Mouse (Mus musculus) heart, embryonic 16.5 days (tissue): ENCODE data around the gene B3gat3. TPM values are rescaled to one million over a fixed set of nuclear protein-coding genes. Genes with fewer than 3 reads are reported as not detected.

Experiments used
- ATAC-seq: fragments of 200-750 bp; cut with Nextera tagmentation; replicated peaks from 2 replicates; pipeline ENCODE4 v1.8.0; 2017; ENCODE audit warnings: moderate number of reproducible peaks; ENCODE audit not compliant: insufficient read depth, low FRiP score; ENCODE audit errors: extremely low read depth
- H3K27ac ChIP-seq: fragments of 300-500 bp; sonication (generic); 2 replicates; pipeline ENCODE4 v1.5.1; 2014; ENCODE audit warnings: mild to moderate bottlenecking, low read length, control low read depth, moderate library complexity
- H3K27me3 ChIP-seq: fragments of 300-500 bp; sonication (generic); 2 replicates; pipeline ENCODE4 v1.6.1; 2014; ENCODE audit warnings: low read length, mixed read lengths; ENCODE audit not compliant: control insufficient read depth, insufficient read depth
- H3K36me3 ChIP-seq: fragments of 300-500 bp; sonication (generic); 2 replicates; pipeline ENCODE4 v1.6.1; 2014; ENCODE audit not compliant: control insufficient read depth, insufficient read depth
- H3K4me1 ChIP-seq: fragments of 300-500 bp; sonication (generic); 2 replicates; pipeline ENCODE4 v1.6.1; 2014; ENCODE audit warnings: low read length, mixed read lengths; ENCODE audit not compliant: control insufficient read depth, insufficient read depth
- H3K4me2 ChIP-seq: fragments of 300-500 bp; sonication (generic); 2 replicates; pipeline ENCODE4 v1.6.1; 2014; ENCODE audit warnings: low read depth, mild to moderate bottlenecking, control low read depth, low read length
- H3K4me3 ChIP-seq: fragments of 300-500 bp; sonication (generic); 2 replicates; pipeline ENCODE4 v1.5.1; 2014; ENCODE audit warnings: mild to moderate bottlenecking, control low read depth, low read length
- H3K9ac ChIP-seq: fragments of 300-500 bp; sonication (generic); 2 replicates; pipeline ENCODE4 v1.6.1; 2014; ENCODE audit warnings: low read length, control low read depth
- H3K9me3 ChIP-seq: fragments of 300-500 bp; sonication (generic); replicated peaks from 2 replicates; pipeline ENCODE4 v1.6.1; 2016; ENCODE audit warnings: low read length; ENCODE audit not compliant: control insufficient read depth
- WGBS: fragments of 180-500 bp; shearing (Covaris S2); extraction: QIAGEN DNeasy Blood & Tissue Kit; methylation state at CpG from one replicate; pipeline ENCODE4 v1.1.7; 2014; 5-methylcytosine and 5-hydroxymethylcytosine counted together
- polyA plus RNA-seq: library from polyadenylated mRNA; unstranded; fragments of >200 nt; fragmentation: Nextera tagmentation; extraction: Ambion mirVana; gene quantifications from 2 replicates; pipeline ENCODE4 v1.2.1, GENCODE M21; 2015

Gene B3gat3
- polyA plus RNA-seq, 1 experiment from 2014 or later = 32.7 TPM

GRCm38 (mm10) chr19:8944750-8945149, 24.6 kb downstream of the B3gat3 start:
- Histone ChIP-seq H3K4me3 (peak overlapping the region; percentile 32), H3K36me3 (peaks cover 40% of the 10 kb centered on the region), H3K9me3 (no peaks in the 10 kb centered on the region), H3K27ac (peak overlapping the region; percentile 28), H3K4me1 (peaks cover 34% of the 10 kb centered on the region), H3K9ac (peak overlapping the region; percentile 44), H3K4me2 (peak overlapping the region; percentile 77), H3K27me3 (no peaks in the 10 kb centered on the region)
- ATAC-seq = no peak
- 30% methylated on average over 5 of the region's 5 CpGs for WGBS

GRCm38 (mm10) chr19:8945251-8945650, 25.1 kb downstream of the B3gat3 start:
- H3K4me2 ChIP-seq = peak overlapping the region; percentile 77
- peaks cover 42% of the 10 kb centered on the region for H3K36me3 ChIP-seq
- H3K4me1 ChIP-seq = peaks cover 34% of the 10 kb centered on the region
- peak overlapping the region; percentile 28 for H3K27ac ChIP-seq
- peak overlapping the region; percentile 44; the same call in 1 of the 2 replicates for H3K9ac ChIP-seq
- no peaks in the 10 kb centered on the region for H3K27me3 ChIP-seq
- peak overlapping the region; percentile 32 for H3K4me3 ChIP-seq
- ATAC-seq = no peak
- no peaks in the 10 kb centered on the region for H3K9me3 ChIP-seq
- WGBS = 66% methylated on average over 6 of the region's 6 CpGs

- no peak overlapping the region for H3K4me3 ChIP-seq
- no peaks in the 10 kb centered on the region for H3K27me3 ChIP-seq
- no peak overlapping the region for H3K4me2 ChIP-seq
- peaks cover 57% of the 10 kb centered on the region for H3K36me3 ChIP-seq
- no peak overlapping the region for H3K27ac ChIP-seq
- ATAC-seq = no peak
- no peak overlapping the region for H3K9ac ChIP-seq
- WGBS = 76% methylated on average over 7 of the region's 7 CpGs
- peaks cover 26% of the 10 kb centered on the region for H3K4me1 ChIP-seq
- H3K9me3 ChIP-seq = no peaks in the 10 kb centered on the region
Measured at GRCm38 (mm10) chr19:8946929-8947328, 26.8 kb downstream of the B3gat3 start.

- 93% methylated on average over 5 of the region's 5 CpGs for WGBS
- peaks cover 64% of the 10 kb centered on the region for H3K36me3 ChIP-seq
- H3K9me3 ChIP-seq = no peaks in the 10 kb centered on the region
- no peak for ATAC-seq
- no peak overlapping the region for H3K27ac ChIP-seq
- no peaks in the 10 kb centered on the region for H3K27me3 ChIP-seq
- H3K4me2 ChIP-seq = no peak overlapping the region
- no peak overlapping the region for H3K9ac ChIP-seq
- H3K4me1 ChIP-seq = peaks cover 20% of the 10 kb centered on the region
- no peak overlapping the region for H3K4me3 ChIP-seq
Measured at GRCm38 (mm10) chr19:8950190-8950589, 30.0 kb downstream of the B3gat3 start.

GRCm38 (mm10) chr19:8952241-8952640, 32.1 kb downstream of the B3gat3 start:
- ATAC-seq = no peak
- no peak overlapping the region; the same call in 1 of the 2 replicates for H3K27ac ChIP-seq
- H3K9ac ChIP-seq = no peak overlapping the region; the same call in 1 of the 2 replicates
- H3K9me3 ChIP-seq = no peaks in the 10 kb centered on the region
- no peak overlapping the region for H3K4me3 ChIP-seq
- no peak overlapping the region for H3K4me2 ChIP-seq
- 79% methylated on average over 9 of the region's 9 CpGs for WGBS
- no peaks in the 10 kb centered on the region for H3K27me3 ChIP-seq
- H3K4me1 ChIP-seq = peaks cover 16% of the 10 kb centered on the region
- H3K36me3 ChIP-seq = peaks cover 52% of the 10 kb centered on the region

- 1% methylated on average over 46 of the region's 46 CpGs for WGBS
- peak within 1 kb of the TSS; percentile 98 for H3K4me3 ChIP-seq
- H3K36me3 ChIP-seq = peaks cover 43% of the 10 kb centered on the region
Measured at GRCm38 (mm10) chr19:8953135-8954039, 33.2 kb downstream of the B3gat3 start, which contains the start of gene Tut1. TSS of gene Tut1 (plus strand) at chr19:8953847.

GRCm38 (mm10) chr19:8954171-8954570, 34.0 kb downstream of the B3gat3 start:
- peaks cover 16% of the 10 kb centered on the region for H3K4me1 ChIP-seq
- WGBS = 4% methylated on average over 9 of the region's 9 CpGs
- H3K36me3 ChIP-seq = peaks cover 38% of the 10 kb centered on the region

More at GRCm38 (mm10) chr19:8953135-8954039, 33.2 kb downstream of the B3gat3 start, which contains the start of gene Tut1:
- Histone ChIP-seq H3K27me3 (no peaks in the 10 kb centered on the region), H3K9me3 (no peaks in the 10 kb centered on the region), H3K4me1 (peaks cover 16% of the 10 kb centered on the region), H3K9ac (peak within 1 kb of the TSS; percentile 91), H3K4me2 (peak within 1 kb of the TSS; percentile 99), H3K27ac (peak within 1 kb of the TSS; percentile 85)
- ATAC-seq = peak; percentile 93

GRCm38 (mm10) chr19:8962256-8962655, 42.1 kb downstream of the B3gat3 start:
- Histone ChIP-seq H3K4me2 (no peak overlapping the region), H3K4me1 (peaks cover 11% of the 10 kb centered on the region), H3K9me3 (no peaks in the 10 kb centered on the region), H3K9ac (no peak overlapping the region), H3K27ac (no peak overlapping the region), H3K27me3 (no peaks in the 10 kb centered on the region), H3K4me3 (no peak overlapping the region), H3K36me3 (peaks cover 47% of the 10 kb centered on the region)
- no peak for ATAC-seq
- WGBS = 89% methylated on average over 2 of the region's 2 CpGs

More at GRCm38 (mm10) chr19:8954171-8954570, 34.0 kb downstream of the B3gat3 start:
- Histone ChIP-seq H3K4me3 (peak overlapping the region; percentile 98), H3K27ac (peak overlapping the region; percentile 85), H3K4me2 (peak overlapping the region; percentile 99), H3K9ac (peak overlapping the region; percentile 91), H3K27me3 (no peaks in the 10 kb centered on the region), H3K9me3 (no peaks in the 10 kb centered on the region)
- no peak for ATAC-seq

- no peak overlapping the region for H3K9ac ChIP-seq
- 89% methylated on average over 11 of the region's 11 CpGs for WGBS
- peaks cover 21% of the 10 kb centered on the region for H3K4me1 ChIP-seq
- peaks cover 49% of the 10 kb centered on the region for H3K36me3 ChIP-seq
- H3K27ac ChIP-seq = peak overlapping the region; percentile 96; the same call in 1 of the 2 replicates
- H3K9me3 ChIP-seq = no peaks in the 10 kb centered on the region
- H3K4me2 ChIP-seq = no peak overlapping the region
- H3K27me3 ChIP-seq = no peaks in the 10 kb centered on the region
- no peak overlapping the region for H3K4me3 ChIP-seq
- ATAC-seq = no peak
Measured at GRCm38 (mm10) chr19:8965075-8965474, 44.9 kb downstream of the B3gat3 start.
